Mouse (Mus musculus) thymus, adult 2 months (tissue): ENCODE results near the gene Aanat.

Experiments used
- CTCF ChIP-seq: fragments of 200-500 bp; IDR thresholded peaks from 2 replicates; pipeline ENCODE4 v1.5.1; 2012; ENCODE audit warnings: mild to moderate bottlenecking, control low read depth, low read length, moderate library complexity, borderline replicate concordance; ENCODE audit not compliant: control insufficient read depth, poor library complexity, insufficient read depth; ENCODE audit errors: extremely low read depth
- POLR2A ChIP-seq: fragments of 200-500 bp; IDR thresholded peaks from 2 replicates; pipeline ENCODE4 v1.6.1; 2012; ENCODE audit warnings: mild to moderate bottlenecking, low read length, control low read depth, moderate library complexity; ENCODE audit not compliant: control insufficient read depth, poor library complexity, insufficient read depth; ENCODE audit errors: extremely low read depth

GRCm38 (mm10) chr11:116629472-116629871, 43.2 kb downstream of the Aanat start:
- TF ChIP-seq CTCF (no peak), POLR2A (no peak)
